Mouse (Mus musculus) c-Kit-negative CD71-positive TER-119-positive erythroid progenitor cells, embryonic 14.5 days (primary cell): Measurements from ENCODE around the gene Olfr346.

Experiments
- DNase-seq: peaks from one replicate; pipeline ENCODE4 v3.0.0-alpha.2; 2013; ENCODE audit warnings: low read depth, low spot score

Olfr346 gene

GRCm38 (mm10) chr2:36685488-36685887 is at the start of gene Olfr346:
Gene Olfr346, plus strand, starts transcription at chr2:36685788.
- no peak for DNase-seq

GRCm38 (mm10) chr2:36639741-36640140 is 45.8 kb upstream of the Olfr346 start, which contains the start of gene Olfr345:
Gene Olfr345, plus strand, starts transcription at chr2:36640041.
- no peak for DNase-seq

GRCm38 (mm10) chr2:36731602-36732001 is 46.0 kb downstream of the Olfr346 start, which contains the start of gene Olfr347:
Gene Olfr347, plus strand, starts transcription at chr2:36731902.
- no peak for DNase-seq

GRCm38 (mm10) chr2:36736226-36736625 is 50.6 kb downstream of the Olfr346 start:
- DNase-seq = no peak
